Mouse (Mus musculus): ENCODE results near the gene Tor4a.

- TF ChIP-seq POLR2A (IDR thresholded peaks at IDR 0.05; ENCODE audit: control insufficient read depth, extremely low read depth, insufficient read depth, low read length, poor library complexity), result no peak
- TF ChIP-seq CTCF (IDR thresholded peaks at IDR 0.05; ENCODE audit: borderline replicate concordance, control insufficient read depth, extremely low read depth, insufficient read depth, low read length, poor library complexity), result no peak
Observed at GRCm38 (mm10) chr2:25203631-25204214, 7.0 kb upstream of the Tor4a start.
